Mouse (Mus musculus): ENCODE measurements at regions not wholly inside any gene's neighbourhood (a gene's known extent, or its start where the extent isn't known, plus 50 kb on each side); places are given as distances from the start of the nearest gene placed in this dataset.
A peak's percentile ranks its signal among the peaks of the same experiment; 100 is the strongest.

- no peak for DNase-seq
Observed at GRCm38 (mm10) chr11:117413133-117413532, 71.0 kb upstream of the Gm11733 start.

DNA sequence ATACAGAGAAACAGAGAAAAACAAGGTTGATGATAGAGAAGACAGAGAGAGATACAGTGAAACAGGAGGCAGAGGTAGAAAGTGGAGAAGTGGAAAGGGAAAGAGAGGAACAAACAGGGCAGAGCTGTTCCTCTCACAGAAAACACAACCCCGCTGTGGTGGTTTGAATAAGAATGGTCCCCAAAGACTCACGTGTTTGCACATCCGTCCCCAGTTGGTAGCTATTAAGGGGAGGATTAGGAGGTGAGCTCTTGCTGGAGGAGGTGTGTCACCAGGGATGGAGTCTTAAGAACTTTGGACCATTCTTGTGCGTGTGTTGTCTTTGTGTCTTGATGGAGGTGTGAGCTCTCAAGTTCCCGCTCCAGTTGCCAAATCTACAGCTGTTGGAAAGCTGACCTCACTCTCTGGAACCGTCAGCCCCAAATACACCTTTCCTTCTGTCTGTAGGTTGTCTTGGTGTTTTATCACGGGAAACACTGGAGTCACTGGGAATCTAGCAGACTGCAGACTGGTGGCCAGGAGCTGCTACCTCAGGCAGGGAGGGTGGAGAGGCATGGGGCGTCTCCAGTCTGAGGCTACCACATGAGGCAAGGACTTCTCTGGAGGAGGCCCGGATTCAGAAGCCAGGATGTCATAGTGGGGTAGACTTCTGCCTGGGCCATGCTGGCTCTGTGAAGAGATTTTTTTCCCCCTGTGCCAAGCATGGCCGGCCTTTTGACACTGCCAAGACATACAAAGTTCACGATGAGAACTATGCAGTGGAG is 70.0 kb upstream of the Gm11733 start:
- no peak for DNase-seq

GRCm38 (mm10) chr11:117414871-117415323 is 69.3 kb upstream of the Gm11733 start:
- DNase-seq, result peak; percentile 83

DNA sequence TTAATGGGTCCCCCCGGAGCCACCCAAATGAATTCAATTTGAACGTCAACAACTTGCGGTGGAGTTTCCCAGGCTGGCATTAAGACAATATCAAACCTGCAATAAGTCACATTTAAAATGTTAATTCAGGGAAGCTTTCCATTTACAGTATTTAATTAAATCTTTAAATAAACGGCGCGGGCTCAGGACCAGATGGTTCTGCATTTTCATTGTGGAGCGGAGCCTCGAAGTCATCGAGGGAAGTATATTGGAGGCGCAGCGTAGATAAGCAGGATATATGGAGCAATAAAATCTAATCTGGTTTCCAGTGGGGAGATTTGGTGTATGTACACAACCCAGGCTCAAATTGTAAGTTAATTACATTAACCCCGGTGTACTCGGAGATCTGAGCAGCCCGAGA is 68.7 kb upstream of the Gm11733 start:
- DNase-seq, result no peak

DNA sequence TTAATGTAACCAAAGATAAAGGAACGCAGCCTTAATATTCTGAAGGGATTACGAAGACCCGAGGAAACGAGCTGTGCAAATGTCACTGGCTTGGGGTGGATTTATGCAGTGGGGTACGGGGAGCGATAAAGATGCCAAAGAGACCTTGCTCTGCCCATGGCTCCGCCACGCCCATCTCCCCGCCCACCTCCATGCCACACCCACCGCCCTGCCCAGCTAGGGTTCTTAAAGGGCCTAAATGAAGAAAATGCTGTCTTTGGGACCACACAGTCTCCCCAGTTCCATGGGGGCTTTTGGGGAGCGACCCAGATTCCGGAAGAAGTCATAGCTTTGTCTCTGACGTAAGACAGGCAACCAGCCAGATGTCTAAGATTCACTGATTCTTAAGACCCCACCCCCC is 68.2 kb upstream of the Gm11733 start:
- no peak for DNase-seq

DNA sequence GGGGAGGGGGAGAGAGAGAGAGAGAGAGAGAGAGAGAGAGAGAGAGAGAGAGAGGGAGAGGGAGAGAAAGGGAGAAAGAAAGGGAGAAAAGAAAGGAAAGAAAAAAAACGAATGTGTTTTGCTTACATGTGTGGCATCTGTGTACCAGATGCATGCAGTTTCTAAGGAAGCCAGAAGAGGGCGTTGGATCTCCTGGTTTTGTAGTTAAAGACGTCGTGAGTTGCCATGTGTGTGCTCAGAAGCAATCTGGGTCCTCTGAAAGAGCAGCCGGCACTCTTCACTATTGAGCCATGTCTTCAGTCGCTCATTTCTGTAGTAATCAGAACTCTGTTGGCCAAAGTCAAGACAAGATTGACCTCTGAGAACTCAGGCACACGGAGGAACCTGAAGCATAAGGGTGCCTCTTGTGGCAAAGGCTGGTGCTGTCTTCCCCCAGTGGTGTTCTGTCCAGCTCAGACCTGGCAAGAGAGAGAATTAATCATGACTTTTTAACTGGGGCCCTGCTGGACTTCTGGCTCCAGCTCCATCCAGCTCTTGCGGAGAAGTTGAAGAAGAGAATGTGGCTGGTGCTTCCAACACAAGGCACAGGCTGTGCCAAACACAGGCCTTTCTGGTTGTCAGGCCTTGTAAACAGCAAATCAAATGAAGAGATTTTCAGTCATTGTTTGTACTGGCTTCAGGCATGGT is 67.0 kb upstream of the Gm11733 start:
- peak; percentile 45 for DNase-seq

DNA sequence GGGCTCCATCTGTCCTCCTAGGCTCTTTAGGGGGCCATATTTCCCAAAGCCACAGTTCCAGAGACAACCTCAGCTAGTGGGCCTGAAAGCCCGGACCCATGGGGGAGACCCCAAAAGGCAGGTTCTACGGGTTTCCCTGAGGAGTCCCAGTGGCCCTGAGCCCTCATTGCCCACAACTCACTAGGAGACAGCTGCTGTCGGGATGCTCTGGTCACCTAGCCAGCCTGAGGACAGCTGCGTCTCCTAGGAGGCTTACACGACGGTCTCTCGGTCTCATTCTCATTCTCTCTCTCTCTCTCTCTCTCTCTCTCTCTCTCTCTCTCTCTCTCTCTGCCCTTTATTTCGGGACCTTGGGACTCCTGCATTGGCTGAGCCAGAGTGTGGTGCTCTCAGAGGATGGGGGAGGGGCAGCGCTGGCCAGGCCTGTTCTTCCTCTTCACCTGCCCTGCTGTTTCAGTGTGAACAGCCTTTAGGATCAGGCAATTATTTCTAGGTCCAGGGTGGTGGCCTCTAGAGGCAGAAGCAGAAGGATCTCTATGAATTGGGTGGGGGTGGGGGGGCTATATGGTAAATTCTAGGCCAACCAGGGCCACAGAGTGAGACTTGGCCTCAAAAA is 66.1 kb upstream of the Gm11733 start:
- DNase-seq, result no peak

- DNase-seq, result peak; percentile 76
Observed at GRCm38 (mm10) chr11:117418939-117419338, 65.2 kb upstream of the Gm11733 start.

DNA sequence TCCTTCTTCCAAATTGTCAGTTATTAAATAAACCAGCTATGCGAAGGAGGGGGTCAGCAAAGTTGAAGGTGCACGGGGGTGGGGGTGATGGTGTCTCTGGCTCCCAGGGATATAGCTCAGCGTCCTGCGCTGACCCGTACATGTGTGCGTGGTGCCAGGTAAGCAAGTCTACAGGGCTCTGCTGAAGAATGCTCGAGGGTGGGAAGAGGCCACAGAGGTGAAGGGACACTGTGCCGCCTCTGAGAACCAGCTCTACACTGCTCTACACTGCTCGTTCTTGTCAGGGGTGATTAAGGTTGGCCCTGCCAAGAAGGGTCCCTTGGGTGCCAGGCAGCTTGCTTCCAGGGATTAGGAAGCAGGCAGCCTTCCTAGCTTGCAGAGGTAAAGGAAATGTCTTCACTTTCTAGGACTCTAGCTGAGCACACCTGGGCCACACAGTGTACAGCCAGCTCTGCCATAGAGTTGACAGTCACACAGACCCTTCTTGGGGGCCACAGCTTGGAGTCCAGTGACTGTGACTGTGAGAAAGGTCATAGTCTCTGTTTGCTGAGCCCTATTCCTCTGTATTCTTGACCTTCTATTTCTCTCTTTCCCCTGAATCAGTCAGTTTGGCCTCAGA is 64.7 kb upstream of the Gm11733 start:
- DNase-seq, result no peak

- no peak for DNase-seq
Observed at GRCm38 (mm10) chr11:117422713-117423112, 61.5 kb upstream of the Gm11733 start.

GRCm38 (mm10) chr11:117423422-117423821 is 60.7 kb upstream of the Gm11733 start:
- no peak for DNase-seq

DNA sequence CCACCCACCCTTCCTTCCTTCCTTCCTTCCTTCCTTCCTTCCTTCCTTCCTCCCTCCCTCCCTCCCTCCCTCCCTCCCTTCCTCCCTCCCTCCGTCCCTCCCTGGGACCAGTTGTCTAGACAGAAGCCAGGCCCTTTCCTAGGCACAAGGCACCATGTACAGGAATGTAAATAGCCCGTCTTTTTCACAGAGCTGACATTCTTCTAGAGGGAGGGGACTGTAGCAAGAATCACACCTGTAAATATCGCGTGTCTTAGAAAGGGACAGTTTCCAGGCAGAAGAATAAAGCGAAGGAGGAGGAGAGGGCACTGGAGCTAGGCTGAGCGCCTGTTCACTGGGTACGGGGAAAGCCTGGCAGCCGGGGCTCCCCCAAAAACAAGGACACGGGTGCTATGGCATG is 58.7 kb upstream of the Gm11733 start:
- DNase-seq, result no peak

DNA sequence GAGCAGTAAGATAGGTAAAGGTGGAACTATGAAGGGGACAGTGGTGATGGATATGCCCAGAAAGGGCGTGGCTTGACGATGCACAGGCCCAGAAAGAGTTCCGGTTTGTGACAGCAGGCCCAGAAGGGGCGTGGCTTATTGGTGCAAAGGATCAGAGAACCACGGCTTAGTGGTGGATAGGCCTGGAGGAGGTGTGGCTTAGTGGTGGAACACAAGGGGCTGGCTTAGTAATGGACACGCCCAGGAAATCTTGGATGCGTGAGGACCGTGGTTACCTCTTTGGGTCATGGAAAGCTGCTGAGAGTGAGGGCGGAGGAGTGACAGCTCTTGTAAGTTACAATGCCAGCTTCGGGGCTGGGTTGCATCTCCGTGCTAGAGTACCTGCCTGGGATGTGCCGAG is 58.2 kb upstream of the Gm11733 start:
- no peak for DNase-seq

DNA sequence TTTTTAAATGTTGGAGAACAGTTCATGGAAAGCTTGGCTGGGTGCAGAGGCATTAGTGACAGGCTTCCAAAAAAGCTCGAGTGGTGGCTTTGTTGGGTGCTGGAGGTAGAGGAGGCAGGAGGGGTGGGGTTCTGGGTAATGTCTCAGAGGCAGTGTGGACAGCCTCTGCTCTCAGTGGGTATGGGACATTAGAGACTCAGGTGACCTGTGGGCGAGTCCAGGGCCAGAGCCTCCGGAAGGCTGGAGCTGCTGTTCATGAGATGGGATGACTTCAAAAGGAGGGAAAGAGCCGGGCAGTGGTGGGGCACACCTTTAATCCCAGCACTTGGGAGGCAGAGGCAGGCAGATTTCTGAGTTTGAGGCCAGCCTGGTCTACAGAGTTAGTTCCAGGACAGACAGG is 57.5 kb upstream of the Gm11733 start:
- no peak for DNase-seq

GRCm38 (mm10) chr11:117427808-117428510 is 56.2 kb upstream of the Gm11733 start:
- peak; percentile 64 for DNase-seq

DNA sequence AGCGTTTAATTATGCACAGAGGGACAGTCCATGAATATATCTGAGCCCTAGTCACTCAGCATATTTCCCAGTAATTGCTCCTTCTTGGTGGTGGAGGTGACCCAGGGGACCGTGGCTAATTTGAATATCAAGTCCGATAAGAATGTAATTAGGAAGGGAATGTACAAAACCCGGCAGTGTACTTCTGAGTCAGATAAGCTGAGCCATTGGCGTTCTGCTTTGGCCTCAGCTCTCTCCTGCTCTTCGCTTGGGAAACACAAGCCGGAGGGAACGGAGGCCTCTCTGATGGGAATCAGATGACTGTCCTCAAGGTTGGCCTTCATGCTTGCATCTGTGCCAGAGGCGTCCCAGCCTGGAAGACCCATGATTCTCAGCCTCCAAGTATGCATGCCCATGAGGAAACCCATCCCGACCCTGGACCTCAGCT is 54.8 kb upstream of the Gm11733 start:
- peak; percentile 55 for DNase-seq

- no peak for DNase-seq
Observed at GRCm38 (mm10) chr11:117429894-117430293, 54.3 kb upstream of the Gm11733 start.

DNA sequence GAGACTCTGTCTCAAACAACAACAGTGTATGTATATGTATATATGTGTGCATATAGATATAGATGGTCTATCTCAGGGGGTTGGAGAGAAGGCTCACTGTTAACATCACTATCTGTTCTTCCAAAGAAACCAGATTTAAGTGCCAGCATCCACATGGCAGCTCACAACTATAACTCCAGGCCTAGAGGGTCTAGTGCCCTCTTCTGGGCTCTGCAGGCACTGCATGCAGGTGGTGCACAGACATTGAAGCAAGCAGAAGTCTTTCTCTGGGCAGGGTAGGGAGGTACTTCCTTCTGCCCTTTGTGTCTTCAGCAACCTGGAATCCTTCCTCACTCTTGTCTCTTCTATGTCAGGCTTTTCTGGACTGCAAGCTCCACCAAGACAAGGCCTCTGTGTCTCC is 50.1 kb upstream of the Gm11733 start:
- no peak for DNase-seq
